In the genomic region with DNA sequence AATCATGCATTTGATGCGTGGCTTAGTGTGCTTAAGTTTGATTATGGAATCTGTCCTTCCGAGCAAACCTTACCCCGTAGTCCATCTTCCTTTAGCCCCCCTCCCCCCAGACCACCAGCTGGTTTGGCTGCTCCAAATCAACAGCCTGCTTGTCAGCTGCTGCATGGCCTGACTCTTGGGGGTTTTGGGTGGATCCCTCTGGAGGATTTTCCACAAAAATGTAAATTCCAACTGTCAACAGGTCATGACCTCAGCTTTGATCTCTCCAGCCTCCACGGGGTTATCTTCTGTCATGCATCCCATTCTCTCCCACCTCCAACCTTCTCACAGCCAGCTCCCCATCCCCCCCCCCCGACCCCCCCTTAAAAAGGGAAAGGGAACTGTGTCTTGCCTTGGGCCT, we compare ENCODE assay signal across 13 mouse cellular contexts.
DNase-seq lines count a peak whose midpoint lies in the region; ATAC-seq and TF ChIP-seq lines count a peak whose summit lies in the region.
"Had no signal": no experiment of that assay in that cellular context is flagged by ENCODE, and none has a peak within 500 bp of the region (broad histone marks: within the 10 kb centered on the region; RNA-seq: fewer than 3 reads in every experiment).

No protein-coding gene starts in this region.

- under 1% methylated on average over 5 of the region's 5 CpGs for WGBS in hindbrain, embryonic 11.5 days
- WGBS in hindbrain, postnatal 0 days, result 16% methylated on average over 5 of the region's 5 CpGs
- 9% methylated on average over 5 of the region's 5 CpGs for WGBS in midbrain, embryonic 10.5 days
- 3% methylated on average over 5 of the region's 5 CpGs for WGBS in midbrain, embryonic 13.5 days

- TF ChIP-seq CTCF in hindbrain, postnatal 0 days (IDR thresholded peaks at IDR 0.05; ENCODE audit: low read depth), result no peak

- H3K9ac ChIP-seq in hindbrain, embryonic 11.5 days (ENCODE audit: low read depth, low read length), result no peak overlapping the region
- H3K9ac ChIP-seq in hindbrain, postnatal 0 days (replicated peaks; ENCODE audit: low read length), result no peak overlapping the region
- H3K9ac ChIP-seq in midbrain, embryonic 13.5 days (replicated peaks), result no peak overlapping the region
- H3K9ac ChIP-seq: heart, embryonic 15.5 days; liver, embryonic 14.5 days had no signal

- ATAC-seq in hindbrain, embryonic 11.5 days (ENCODE audit: low FRiP score), result 0 out of 2 replicates have a peak, but pooled peaks have one; percentile 4
- ATAC-seq in hindbrain, postnatal 0 days, result no peak
- no peak for ATAC-seq in midbrain, embryonic 13.5 days
- ATAC-seq in CD4-positive, CD25-positive, alpha-beta regulatory T cell, adult 4 months, result no peak
- ATAC-seq: intestine, postnatal 0 days had no signal

- H3K36me3 ChIP-seq in hindbrain, embryonic 11.5 days (ENCODE audit: control insufficient read depth, insufficient read depth, low read length), result no peaks in the 10 kb centered on the region
- no peaks in the 10 kb centered on the region for H3K36me3 ChIP-seq in hindbrain, postnatal 0 days (ENCODE audit: insufficient read depth, low read length)
- H3K36me3 ChIP-seq in midbrain, embryonic 10.5 days, result no peaks in the 10 kb centered on the region
- no peaks in the 10 kb centered on the region for H3K36me3 ChIP-seq in midbrain, embryonic 13.5 days
- H3K36me3 ChIP-seq: heart, embryonic 15.5 days had no signal

- H3K4me2 ChIP-seq in hindbrain, embryonic 11.5 days (replicated peaks; ENCODE audit: low read depth, low read length), result no peak overlapping the region
- H3K4me2 ChIP-seq in hindbrain, postnatal 0 days (ENCODE audit: low read depth, low read length), result no peak overlapping the region
- H3K4me2 ChIP-seq in midbrain, embryonic 13.5 days (replicated peaks), result no peak overlapping the region
- H3K4me2 ChIP-seq: heart, embryonic 15.5 days had no signal

- DNase-seq in hindbrain, embryonic 11.5 days (ENCODE audit: low spot score), result no peak
- no peak for DNase-seq in hindbrain, postnatal 0 days (ENCODE audit: low spot score)
- DNase-seq in midbrain, embryonic 10.5 days (ENCODE audit: low spot score), result peak; percentile 63
- peak; percentile 83 for DNase-seq in embryo, embryonic 10 days (ENCODE audit: low spot score)
- DNase-seq in retina, embryonic 14.5 days (ENCODE audit: low spot score), result peak; percentile 32
- DNase-seq in cerebellum, adult 9-10 months, result no peak
- DNase-seq: layer of hippocampus, postnatal 36 days; right cerebral cortex, postnatal 25 days had no signal

- H3K9me3 ChIP-seq in hindbrain, embryonic 11.5 days (ENCODE audit: control insufficient read depth, low read length), result no peaks in the 10 kb centered on the region
- H3K9me3 ChIP-seq in hindbrain, postnatal 0 days (ENCODE audit: low read length), result no peaks in the 10 kb centered on the region
- no peaks in the 10 kb centered on the region for H3K9me3 ChIP-seq in midbrain, embryonic 10.5 days (replicated peaks)
- H3K9me3 ChIP-seq in midbrain, embryonic 13.5 days, result no peaks in the 10 kb centered on the region
- H3K9me3 ChIP-seq: heart, embryonic 15.5 days had no signal

- peaks cover 3% of the 10 kb centered on the region; the same call in 1 of the 2 replicates for H3K4me1 ChIP-seq in hindbrain, embryonic 11.5 days (replicated peaks; ENCODE audit: control insufficient read depth, insufficient read depth, low read length)
- H3K4me1 ChIP-seq in hindbrain, postnatal 0 days (ENCODE audit: insufficient read depth, low read length), result no peaks in the 10 kb centered on the region
- peaks cover 64% of the 10 kb centered on the region for H3K4me1 ChIP-seq in midbrain, embryonic 10.5 days
- H3K4me1 ChIP-seq in midbrain, embryonic 13.5 days (replicated peaks), result peaks cover 21% of the 10 kb centered on the region

- no peaks in the 10 kb centered on the region for H3K27me3 ChIP-seq in hindbrain, embryonic 11.5 days (ENCODE audit: control insufficient read depth, insufficient read depth, low read length)
- no peaks in the 10 kb centered on the region for H3K27me3 ChIP-seq in hindbrain, postnatal 0 days (ENCODE audit: insufficient read depth, low read length)
- no peaks in the 10 kb centered on the region for H3K27me3 ChIP-seq in midbrain, embryonic 10.5 days (ENCODE audit: low read depth, poor library complexity, severe bottlenecking)
- H3K27me3 ChIP-seq in midbrain, embryonic 13.5 days, result no peaks in the 10 kb centered on the region
- H3K27me3 ChIP-seq: heart, embryonic 15.5 days had no signal

- no peak overlapping the region for H3K27ac ChIP-seq in hindbrain, embryonic 11.5 days (ENCODE audit: low read depth, low read length)
- no peak overlapping the region for H3K27ac ChIP-seq in hindbrain, postnatal 0 days
- peak overlapping the region; percentile 69 for H3K27ac ChIP-seq in midbrain, embryonic 10.5 days (replicated peaks)
- H3K27ac ChIP-seq in midbrain, embryonic 13.5 days, result no peak overlapping the region
- H3K27ac ChIP-seq: heart, embryonic 15.5 days; liver, embryonic 14.5 days had no signal

- H3K4me3 ChIP-seq in hindbrain, embryonic 11.5 days (ENCODE audit: low read depth, low read length), result no peak overlapping the region
- no peak overlapping the region for H3K4me3 ChIP-seq in hindbrain, postnatal 0 days (ENCODE audit: low read length)
- 0 out of 2 replicates have a peak overlapping the region, but pooled peaks have one; percentile 1 for H3K4me3 ChIP-seq in midbrain, embryonic 10.5 days
- H3K4me3 ChIP-seq in midbrain, embryonic 13.5 days (replicated peaks), result no peak overlapping the region
- H3K4me3 ChIP-seq: heart, embryonic 15.5 days had no signal

Comparison
In these comparisons a context has a peak if more than half of its experiments do, and no peak if none do; other contexts are left out.
1. DNase-seq: peak in midbrain, embryonic 10.5 days (single experiment), embryo, embryonic 10 days (single experiment) and retina, embryonic 14.5 days (single experiment); none in hindbrain, embryonic 11.5 days (single experiment), hindbrain, postnatal 0 days (single experiment) and cerebellum, adult 9-10 months (single experiment).